Mouse (Mus musculus) left cerebral cortex, postnatal 36 days (tissue): Measurements from ENCODE around the gene Pdpn. TPM values are rescaled to one million over a fixed set of nuclear protein-coding genes. Genes with fewer than 3 reads are reported as not detected.

Source experiments
- DNase-seq, 2 experiments: peaks; one replicate each; pipeline ENCODE4 v3.0.0; 2021 to 2022; ENCODE audit warnings: low spot score in 2 of 2, mixed read lengths in 1 of 2
- intact Hi-C: fragments of 180-260 bp; cut with DNase I; formaldehyde crosslinking; loops from one replicate; pipeline ENCODE4 v1.15.1; 2025
- total RNA-seq, 2 experiments: library from RNA; stranded (reverse); gene quantifications; 2 replicates each; pipeline ENCODE4 v1.2.3; 2021

Gene Pdpn
- total RNA-seq, 2 experiments from 2014 or later, result 13.3 to 15.1 TPM

DNA sequence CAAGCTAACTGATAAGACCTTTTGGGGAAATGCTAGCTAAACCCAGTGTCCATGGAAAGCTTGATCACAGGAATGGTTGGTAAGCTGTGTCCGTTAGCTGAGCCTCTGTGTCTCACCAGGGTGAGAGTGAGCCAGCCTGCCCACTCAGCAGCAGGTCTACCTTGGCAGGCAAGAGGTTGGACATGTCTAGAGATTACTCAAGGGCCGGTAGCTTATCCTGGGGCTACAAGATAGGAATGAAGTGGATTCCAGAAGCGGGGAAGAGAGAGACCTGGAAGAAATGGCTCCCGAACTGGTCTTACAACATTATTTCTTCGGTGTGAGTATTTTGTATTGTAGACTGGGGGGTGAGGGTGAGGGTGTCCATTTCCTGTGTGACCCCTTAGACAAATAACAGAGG is 1.7 kb upstream of the Pdpn start:
- no peak for DNase-seq
- intact Hi-C loops, result no loop called here

GRCm38 (mm10) chr4:143300113-143300688 is 837 bp upstream of the Pdpn start:
- DNase-seq, result no peak
- intact Hi-C loops, result no loop called here

GRCm38 (mm10) chr4:143298431-143299315 is 691 bp downstream of the Pdpn start:
- intact Hi-C loops, result no loop called here

DNA sequence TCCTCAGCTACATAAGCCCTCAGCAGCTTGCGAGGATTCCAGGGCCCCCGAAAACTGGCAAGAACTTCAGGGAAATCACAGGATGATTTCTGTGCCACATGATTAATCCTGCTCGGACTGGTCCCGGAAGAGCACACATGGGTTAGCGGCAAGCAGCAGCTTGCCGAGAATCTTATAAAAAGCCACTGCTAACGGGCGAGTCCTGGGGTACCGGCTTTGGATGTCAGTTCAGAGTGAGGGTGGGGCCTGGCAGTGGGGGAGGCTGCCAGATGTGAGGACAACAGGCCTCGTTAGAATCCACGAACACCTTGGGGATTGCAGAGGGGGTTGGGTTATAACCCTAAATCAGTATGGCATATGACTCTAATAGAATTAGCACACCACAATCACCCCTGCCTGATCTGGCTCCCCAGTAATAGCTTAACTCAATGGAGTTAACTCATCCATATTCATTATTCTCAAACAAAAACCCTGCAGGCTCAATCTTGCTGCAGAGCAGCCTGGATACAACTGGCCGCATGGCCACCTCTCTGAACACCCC is 2.3 kb downstream of the Pdpn start:
- intact Hi-C loops, result no loop called here

More at GRCm38 (mm10) chr4:143298431-143299315, 691 bp downstream of the Pdpn start:
- DNase-seq, result no peak

GRCm38 (mm10) chr4:143296153-143296552 is 3.2 kb downstream of the Pdpn start:
- no peak for DNase-seq
- intact Hi-C loops, result no loop called here

More for the DNA sequence above, 2.3 kb downstream of the Pdpn start:
- no peak for DNase-seq

DNA sequence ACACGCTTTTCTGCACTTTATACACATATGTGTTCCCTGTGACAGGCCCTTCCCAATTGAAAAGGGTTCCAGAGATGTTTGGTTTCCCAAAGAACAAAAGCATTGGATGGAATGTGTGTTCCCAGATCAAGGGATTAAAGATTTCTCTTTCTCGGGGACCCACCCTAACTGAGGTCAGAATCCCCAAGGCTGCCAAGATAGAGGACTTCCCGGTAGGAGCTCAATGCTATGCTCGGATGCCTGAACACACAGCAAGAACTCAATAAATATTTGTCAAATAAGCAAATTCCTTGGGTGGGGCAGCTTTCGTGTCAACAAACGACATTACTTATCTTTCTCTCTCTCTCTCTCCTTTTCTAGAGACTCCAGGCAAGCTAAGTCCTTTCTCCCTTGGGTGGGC is 5.0 kb downstream of the Pdpn start:
- intact Hi-C loops, result no loop called here
- no peak for DNase-seq

DNA sequence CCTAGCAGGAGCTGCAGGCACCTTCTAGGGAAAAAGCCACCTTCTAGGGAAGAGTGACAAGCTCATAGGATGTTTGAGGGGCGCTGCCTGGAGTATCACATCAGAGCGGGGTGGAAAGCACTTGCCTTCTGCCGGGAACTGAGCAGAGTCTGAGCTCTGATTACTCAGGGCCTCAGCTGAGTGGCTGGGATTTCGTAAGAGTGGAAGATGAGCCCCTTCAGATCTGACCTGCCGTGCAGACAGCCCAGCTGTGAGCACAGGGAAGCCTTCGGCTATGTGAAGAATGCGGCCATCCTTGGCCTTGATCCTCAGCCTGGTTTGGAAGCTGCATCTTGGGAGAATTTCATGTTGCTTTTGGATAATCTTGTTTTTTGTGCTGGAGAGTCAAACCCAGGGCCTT is 10.5 kb downstream of the Pdpn start:
- intact Hi-C loops, result no loop called here

GRCm38 (mm10) chr4:143288473-143288872 is 10.9 kb downstream of the Pdpn start:
- DNase-seq, result no peak
- intact Hi-C loops, result no loop called here

More for the DNA sequence above, 10.5 kb downstream of the Pdpn start:
- no peak for DNase-seq

DNA sequence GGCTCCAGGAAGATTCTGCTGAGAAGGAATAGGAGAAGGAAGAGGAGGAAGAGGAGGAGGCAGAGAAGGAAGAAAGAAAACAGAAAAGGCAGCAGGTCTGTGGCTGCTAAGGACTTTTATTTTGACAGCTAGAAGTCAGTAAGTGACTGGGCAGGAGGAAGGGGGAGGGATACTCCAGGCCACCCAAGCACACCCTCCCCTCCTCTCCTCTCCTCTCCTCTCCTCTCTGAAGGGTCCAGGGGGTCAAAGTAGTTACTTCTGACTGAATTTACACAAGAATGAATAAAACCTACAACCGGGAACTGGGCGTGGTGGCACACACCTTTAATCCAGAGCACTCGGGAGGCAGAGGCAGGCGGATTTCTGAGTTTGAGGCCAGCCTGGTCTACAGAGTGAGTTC is 12.3 kb downstream of the Pdpn start:
- intact Hi-C loops, result no loop called here
- no peak for DNase-seq

GRCm38 (mm10) chr4:143280166-143280565 is 19.2 kb downstream of the Pdpn start:
- intact Hi-C loops, result no loop called here
- DNase-seq, result no peak

- intact Hi-C loops, result no loop called here
- DNase-seq, result no peak
Measured at GRCm38 (mm10) chr4:143279661-143280060, 19.7 kb downstream of the Pdpn start.

GRCm38 (mm10) chr4:143279016-143279415 is 20.3 kb downstream of the Pdpn start:
- intact Hi-C loops, result no loop called here

DNA sequence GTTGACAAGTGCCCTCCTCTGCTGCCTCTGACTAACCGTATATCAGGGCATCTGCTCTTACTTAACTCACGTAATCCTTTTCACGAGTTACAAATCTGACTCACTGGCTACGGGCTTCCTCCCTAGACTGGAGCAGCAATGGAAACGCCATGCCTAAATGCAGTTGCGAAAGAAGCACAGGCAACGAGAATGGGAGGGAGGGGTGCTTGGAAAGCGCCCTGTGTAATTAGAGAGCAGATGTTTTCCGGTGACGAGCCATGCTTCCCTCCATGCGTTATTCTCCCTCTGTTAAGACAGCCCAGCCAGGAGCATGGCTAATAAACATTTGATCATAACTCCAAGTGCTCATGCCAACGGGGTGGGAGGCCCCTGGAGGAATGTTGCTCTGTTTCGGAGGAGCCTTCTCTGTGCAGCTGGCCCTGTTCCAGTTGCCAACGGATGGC is 20.9 kb downstream of the Pdpn start:
- intact Hi-C loops, result no loop called here
- DNase-seq, result peak; percentile 36 to 38

More at GRCm38 (mm10) chr4:143279016-143279415, 20.3 kb downstream of the Pdpn start:
- no peak for DNase-seq

- intact Hi-C loops, result no loop called here
Measured at GRCm38 (mm10) chr4:143277319-143277718, 22.0 kb downstream of the Pdpn start.

GRCm38 (mm10) chr4:143271571-143271970 is 27.8 kb downstream of the Pdpn start:
- DNase-seq, result no peak
- intact Hi-C loops, result no loop called here

More at GRCm38 (mm10) chr4:143277319-143277718, 22.0 kb downstream of the Pdpn start:
- DNase-seq, result no peak

- DNase-seq, result no peak
- intact Hi-C loops, result no loop called here
Measured at GRCm38 (mm10) chr4:143270903-143271302, 28.5 kb downstream of the Pdpn start.

DNA sequence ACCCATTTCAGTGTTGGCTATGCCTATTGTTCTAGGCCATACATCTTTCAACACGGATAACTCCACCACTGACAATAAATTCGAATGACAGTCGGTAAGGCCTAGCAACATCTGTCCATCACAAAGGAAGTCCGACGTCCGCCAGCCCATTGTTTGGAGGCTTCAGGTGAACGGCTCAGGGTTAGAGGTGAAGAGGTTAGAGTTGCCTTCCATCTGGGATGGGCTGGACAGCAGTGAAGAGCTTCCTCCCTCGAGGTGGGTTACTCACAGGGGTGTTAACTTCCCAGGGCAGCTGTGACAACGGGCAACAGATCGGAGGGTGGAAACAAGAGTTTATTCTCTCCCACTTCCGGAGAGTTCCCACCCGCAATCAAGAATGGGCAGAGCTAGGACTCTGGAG is 36.7 kb downstream of the Pdpn start:
- DNase-seq, result no peak
- intact Hi-C loops, result no loop called here

DNA sequence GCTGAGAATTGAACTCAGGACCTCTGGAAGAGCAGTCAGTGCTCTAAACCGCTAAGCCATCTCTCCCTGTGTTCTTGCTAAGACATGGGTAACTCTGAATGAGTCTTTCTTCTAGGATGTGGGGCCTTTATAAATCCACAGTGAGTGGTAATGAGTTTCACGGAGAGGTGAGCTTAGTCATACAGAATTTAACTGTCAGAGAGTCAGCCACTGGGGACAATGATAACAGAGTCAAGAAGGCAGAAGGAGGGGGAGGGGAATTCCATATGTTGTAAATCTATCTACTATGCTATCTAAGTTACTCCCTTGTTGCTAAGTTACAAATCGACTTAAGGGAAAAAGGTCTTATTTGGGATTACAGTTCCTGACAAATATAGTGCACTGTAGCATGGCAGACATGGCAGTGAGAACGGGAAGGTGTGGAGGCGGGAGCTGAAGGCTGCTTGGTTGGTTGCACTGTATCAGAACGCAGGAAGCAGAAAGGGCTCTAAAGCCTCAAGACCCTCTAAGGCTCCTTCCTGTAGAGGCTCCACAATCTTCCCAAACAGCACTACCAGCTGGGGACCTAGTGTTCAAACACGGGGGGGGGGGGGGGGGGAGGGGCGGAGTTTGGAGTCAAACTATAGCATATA is 39.5 kb downstream of the Pdpn start:
- intact Hi-C loops, result loop anchor here (2.0 kb wide), 1 partner anchor 121 kb away; no protein-coding TSS in a partner anchor
- DNase-seq, result no peak

- intact Hi-C loops, result loop anchor here (2.0 kb wide), 1 partner anchor 122 kb away; no protein-coding TSS in a partner anchor
- DNase-seq, result peak in 1 of 2 experiments; percentile 16
Measured at GRCm38 (mm10) chr4:143258517-143258916, 40.8 kb downstream of the Pdpn start.

GRCm38 (mm10) chr4:143257971-143258370 is 41.4 kb downstream of the Pdpn start:
- intact Hi-C loops, result loop anchor here (2.0 kb wide), 1 partner anchor 123 kb away; no protein-coding TSS in a partner anchor
- no peak for DNase-seq
